ENCODE assay signal across 16 mouse cellular contexts in the genomic region with DNA sequence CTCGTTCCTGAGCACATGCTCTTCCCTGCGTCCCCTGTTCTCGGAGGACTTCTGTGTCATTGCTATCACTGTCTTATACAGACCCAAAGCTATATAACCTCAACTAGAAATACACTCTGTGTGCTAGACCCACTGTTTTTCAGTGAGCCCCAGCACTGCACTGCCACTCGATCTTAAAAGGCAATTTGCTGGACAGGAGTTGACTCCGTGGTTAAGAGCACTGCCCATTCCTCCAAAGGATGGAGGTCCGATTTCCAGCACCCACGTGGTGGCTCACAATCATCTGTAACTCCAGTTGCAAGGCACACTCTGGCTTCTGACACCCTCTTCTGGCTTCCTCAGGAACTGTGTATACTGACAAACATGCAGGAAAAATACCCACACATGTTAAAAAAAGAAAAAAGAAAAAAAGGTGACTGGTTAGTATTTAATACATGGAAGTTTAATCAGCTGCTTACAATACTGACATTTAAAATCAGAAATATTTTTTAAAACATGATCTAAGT.
DNase-seq lines count a peak whose midpoint lies in the region; ATAC-seq and TF ChIP-seq lines count a peak whose summit lies in the region.
"Had no signal": no experiment of that assay in that cellular context is flagged by ENCODE, and none has a peak within 500 bp of the region (broad histone marks: within the 10 kb centered on the region; RNA-seq: fewer than 3 reads in every experiment).

No protein-coding gene starts in this region.

- intact Hi-C loops in left cerebral cortex, postnatal 4 days (cut with DNase I): loop anchor here (10.0 kb wide), 1 partner anchor 185 kb away; the partner anchor contains the start of gene Mkln1

- H3K4me3 ChIP-seq in layer of hippocampus, adult 2 months: no peak overlapping the region
- no peak overlapping the region for H3K4me3 ChIP-seq in cortical plate, adult 2 months (ENCODE audit: insufficient read depth, low read length)
- H3K4me3 ChIP-seq: forebrain, embryonic 12.5 days; heart, embryonic 10.5 days; neural tube, embryonic 13.5 days had no signal

- peak in 1 of 2 experiments; percentile 8 for DNase-seq in layer of hippocampus, adult 2 months (ENCODE audit: low spot score in 2 of 2)
- no peak for DNase-seq in layer of hippocampus, adult 11-12 months (ENCODE audit: low spot score)
- peak; percentile 32 for DNase-seq in 3T3-L1 (ENCODE audit: low read depth, low spot score)
- DNase-seq in CD4-positive, CD25-positive, alpha-beta regulatory T cell, adult 2 months (ENCODE audit: low read depth, low spot score): peak; percentile 43
- no peak for DNase-seq in left cerebral cortex, postnatal 4 days
- DNase-seq: adrenal gland, postnatal 14 days; cerebellum, postnatal 36 days; heart, postnatal 4 days; lung, postnatal 36 days; retina, postnatal 1 day; thymus, adult 18-20 months had no signal

- no peak for TF ChIP-seq POLR2A in cortical plate, adult 2 months (IDR thresholded peaks at IDR 0.05; ENCODE audit: extremely low read depth, insufficient read depth, low read length)

- H3K4me1 ChIP-seq in cortical plate, adult 2 months (ENCODE audit: control insufficient read depth, insufficient read depth, low read length): peaks cover 18% of the 10 kb centered on the region
- H3K4me1 ChIP-seq: forebrain, embryonic 12.5 days; heart, embryonic 10.5 days; neural tube, embryonic 13.5 days had no signal

- no peak for ATAC-seq in granulocyte monocyte progenitor cell, adult 5-6 weeks (replicated peaks; ENCODE audit: poor library complexity, severe bottlenecking)

- H3K27ac ChIP-seq in layer of hippocampus, adult 2 months: 0 out of 2 replicates have a peak overlapping the region, but pooled peaks have one; percentile 2
- no peak overlapping the region for H3K27ac ChIP-seq in cortical plate, adult 2 months (ENCODE audit: insufficient read depth, low read length)
- H3K27ac ChIP-seq: forebrain, embryonic 12.5 days; heart, embryonic 10.5 days; neural tube, embryonic 13.5 days had no signal

- TF ChIP-seq CTCF in layer of hippocampus, adult 2 months (conservative IDR thresholded peaks at IDR 0.05): peak; percentile 61
- 0 out of 2 replicates have a peak, but pooled peaks have one; percentile 10 for TF ChIP-seq CTCF in cortical plate, adult 2 months (IDR thresholded peaks at IDR 0.05; ENCODE audit: extremely low read depth, insufficient read depth, low read length)

Comparison
In these comparisons a context has a peak if more than half of its experiments do, and no peak if none do; other contexts are left out.
1. DNase-seq: peak in 3T3-L1 (single experiment) and CD4-positive, CD25-positive, alpha-beta regulatory T cell, adult 2 months (single experiment); none in layer of hippocampus, adult 11-12 months (single experiment) and left cerebral cortex, postnatal 4 days (single experiment).